Mouse (Mus musculus) left cerebral cortex, postnatal 14 days (tissue): Measurements from ENCODE around the gene Spag9. TPM values are rescaled to one million over a fixed set of nuclear protein-coding genes. Genes with fewer than 3 reads are reported as not detected.
A peak's percentile ranks its signal among the peaks of the same experiment; 100 is the strongest.
"Not testable (repeated sequence)": the region's sequence is repeated elsewhere in the genome, so short reads cannot be mapped to it uniquely, and the experiment has no call there.

Experiments
- DNase-seq, 2 experiments: peaks; one replicate each; pipeline ENCODE4 v3.0.0; 2021 to 2022; ENCODE audit warnings: low spot score in 2 of 2, mixed read lengths in 1 of 2
- intact Hi-C: fragments of 180-260 bp; cut with DNase I; formaldehyde crosslinking; loops from one replicate; pipeline ENCODE4 v1.15.1; 2025
- total RNA-seq, 2 experiments: library from RNA; stranded (reverse); gene quantifications; 2 replicates each; pipeline ENCODE4 v1.2.3; 2021

The Spag9 gene
- total RNA-seq, 2 experiments from 2014 or later = 257 to 273 TPM

DNA sequence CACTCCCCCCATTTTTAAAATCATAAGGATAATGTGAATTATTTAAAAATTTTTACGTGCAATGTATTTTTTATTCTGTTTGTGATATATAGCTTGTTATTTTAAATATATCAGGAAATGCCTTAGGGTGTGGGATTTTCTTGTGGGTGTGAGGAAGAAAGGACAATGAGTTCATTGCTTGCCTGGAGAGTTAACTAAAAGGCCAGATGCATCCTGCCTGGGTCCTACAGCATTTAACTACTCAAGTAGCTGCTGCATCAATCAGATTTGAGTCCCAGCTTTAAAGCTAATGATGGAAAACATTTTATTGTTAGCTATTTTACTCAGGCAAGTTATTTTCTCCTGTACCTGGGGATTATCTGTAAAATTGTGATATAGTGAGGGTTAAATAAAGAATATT is 45.6 kb downstream of the Spag9 start:
- intact Hi-C loops = no loop called here
- no peak for DNase-seq

DNA sequence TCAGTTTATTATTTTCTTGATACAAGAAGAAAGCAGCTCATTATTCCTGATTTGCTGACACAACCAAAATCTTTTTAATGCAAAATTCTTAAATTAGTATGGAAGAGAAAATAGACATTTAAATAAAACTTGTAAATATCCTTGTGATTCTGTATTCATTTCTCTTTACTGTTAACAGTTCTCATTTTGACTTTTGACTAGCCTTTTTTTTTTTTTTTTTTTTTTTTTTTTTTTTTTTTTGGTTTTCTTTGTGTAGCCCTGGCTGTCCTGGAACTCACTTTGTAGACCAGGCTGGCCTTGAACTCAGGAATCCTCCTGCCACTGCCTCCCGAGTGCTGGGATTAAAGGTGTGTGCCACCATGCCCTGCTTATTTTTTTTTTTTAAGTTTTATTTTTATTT is 46.4 kb downstream of the Spag9 start:
- intact Hi-C loops = not testable (repeated sequence)

DNA sequence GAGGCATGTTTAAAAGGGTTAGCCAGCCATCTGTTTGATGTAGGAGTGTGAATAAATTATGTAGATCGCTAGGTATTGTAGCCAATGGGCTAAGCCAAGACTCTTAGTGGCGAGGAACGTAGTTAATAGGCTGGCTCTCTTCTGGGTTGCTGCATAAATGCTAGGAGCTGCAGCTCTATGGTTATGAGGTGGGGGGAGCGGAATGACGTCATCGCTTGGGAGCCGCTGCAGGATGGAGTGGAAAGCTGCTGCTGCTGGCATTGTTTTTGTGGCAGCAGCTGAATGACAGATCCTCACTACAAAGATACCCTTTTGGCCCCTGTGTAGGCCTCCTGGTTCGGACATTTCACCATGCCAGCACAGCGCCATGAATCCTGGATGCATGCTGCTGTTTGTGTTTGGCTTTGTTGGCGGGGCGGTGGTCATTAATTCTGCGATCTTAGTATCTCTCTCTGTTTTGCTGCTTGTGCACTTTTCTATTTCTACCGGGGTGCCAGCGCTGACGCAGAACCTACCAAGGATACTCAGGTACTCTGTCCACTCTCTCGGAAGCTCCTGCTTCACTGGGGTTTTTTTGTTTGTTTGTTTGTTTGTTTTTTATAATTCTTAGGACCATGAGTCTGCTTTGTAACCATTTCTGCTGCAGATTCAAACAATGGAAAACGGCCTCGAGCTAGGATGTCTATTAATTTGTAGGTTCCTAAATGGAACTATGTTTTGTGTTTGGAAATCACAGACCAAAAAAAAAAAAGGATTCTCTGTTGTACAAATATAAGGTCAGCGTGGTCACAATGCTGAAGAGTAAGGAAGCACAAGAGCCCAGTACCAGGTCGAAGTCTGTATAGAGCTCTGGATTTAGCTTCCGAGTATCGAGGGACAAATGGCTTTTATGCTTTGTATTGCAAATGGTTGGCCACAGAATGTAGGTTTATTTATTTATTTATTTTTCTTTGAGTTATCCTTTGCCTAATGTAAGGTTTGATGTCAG is 48.4 kb downstream of the Spag9 start:
- intact Hi-C loops = no loop called here
- peak; percentile 92 to 97 for DNase-seq

More for the DNA sequence above, 46.4 kb downstream of the Spag9 start:
- DNase-seq = not testable (repeated sequence)

DNA sequence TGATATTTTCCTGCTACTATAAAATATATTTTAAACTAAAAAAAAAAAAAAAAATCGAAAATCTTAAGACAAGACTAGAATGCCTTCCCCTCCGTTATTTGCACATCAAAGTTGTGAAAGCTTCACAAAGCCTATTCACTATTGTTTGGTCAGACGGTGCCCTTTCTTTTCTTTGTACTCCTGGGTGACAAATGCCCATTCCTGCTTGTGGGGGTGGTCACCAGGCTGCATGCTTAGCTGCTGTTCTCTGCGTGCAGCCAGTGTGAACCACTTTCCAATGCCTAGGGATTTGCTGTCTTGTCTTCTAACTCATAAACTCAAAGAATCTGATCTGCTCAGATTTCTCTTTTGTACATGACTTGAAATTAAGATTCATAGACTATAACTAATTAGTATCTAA is 49.1 kb downstream of the Spag9 start:
- peak; percentile 24 to 38 for DNase-seq
- intact Hi-C loops = loop anchor here (5.0 kb wide), 2 partner anchors 42 to 167 kb away; partner anchors contain the start of gene Tob1

DNA sequence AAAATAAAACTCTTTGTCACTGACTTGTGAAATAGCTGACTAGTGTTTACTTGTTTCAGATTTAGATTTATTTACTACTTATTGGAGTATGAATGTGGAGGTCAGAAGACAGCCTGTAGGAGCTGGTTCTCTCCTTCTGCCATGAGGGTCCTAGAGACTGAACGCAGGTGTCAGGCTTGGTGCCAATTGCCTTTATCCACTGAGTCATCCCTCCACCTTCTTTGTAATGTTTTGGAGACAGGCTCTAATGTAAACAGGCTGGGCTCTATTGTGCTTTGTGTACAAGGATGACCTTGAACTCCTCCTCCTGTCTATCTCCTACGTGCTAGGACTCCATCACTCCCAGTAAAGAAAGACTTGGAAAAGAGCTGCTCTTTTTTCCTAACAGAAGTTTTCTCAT is 51.4 kb downstream of the Spag9 start:
- intact Hi-C loops = loop anchor here (5.0 kb wide), 2 partner anchors 40 to 165 kb away; partner anchors contain the start of gene Tob1

DNA sequence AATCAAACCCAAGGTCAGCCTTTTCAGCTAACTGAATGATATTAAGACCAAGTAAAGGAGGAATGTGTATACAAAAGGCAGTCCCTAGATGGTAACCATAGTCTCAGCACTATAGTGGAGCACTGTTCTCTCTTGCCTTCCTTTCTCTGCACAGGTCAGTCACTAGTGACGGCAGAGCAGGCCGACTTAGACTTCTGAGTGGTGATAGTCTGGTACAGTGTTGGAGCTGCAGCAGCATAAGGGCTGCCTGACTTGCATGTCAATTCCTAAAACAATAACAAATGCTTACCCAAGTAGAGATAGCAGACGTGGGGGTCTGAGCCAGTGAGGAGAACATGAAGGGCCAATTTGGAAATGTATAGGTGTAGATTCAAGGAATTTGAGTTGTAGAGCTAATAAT is 58.3 kb downstream of the Spag9 start:
- intact Hi-C loops = no loop called here
- no peak for DNase-seq

More for the DNA sequence above, 51.4 kb downstream of the Spag9 start:
- DNase-seq = no peak

DNA sequence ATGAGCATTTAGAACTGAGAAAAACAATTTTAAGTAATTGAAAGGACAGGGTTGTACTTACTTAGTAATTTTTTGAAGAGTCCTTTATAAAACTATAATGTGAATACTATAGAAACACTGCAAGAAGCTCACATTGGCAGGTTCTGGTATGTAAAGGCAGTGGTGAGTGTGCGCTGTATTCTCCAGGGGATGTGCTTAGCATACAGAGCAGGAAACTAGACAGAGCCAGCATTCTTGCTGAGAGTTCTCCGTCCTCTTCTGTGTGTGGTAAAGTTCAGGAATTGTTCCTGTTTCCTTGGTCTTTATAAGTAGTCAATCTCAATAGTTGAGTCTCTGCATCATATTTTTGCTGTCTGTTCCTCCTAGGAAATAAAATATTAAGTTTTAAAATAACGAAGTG is 59.0 kb downstream of the Spag9 start:
- intact Hi-C loops = no loop called here
- DNase-seq = peak; percentile 51 to 57

DNA sequence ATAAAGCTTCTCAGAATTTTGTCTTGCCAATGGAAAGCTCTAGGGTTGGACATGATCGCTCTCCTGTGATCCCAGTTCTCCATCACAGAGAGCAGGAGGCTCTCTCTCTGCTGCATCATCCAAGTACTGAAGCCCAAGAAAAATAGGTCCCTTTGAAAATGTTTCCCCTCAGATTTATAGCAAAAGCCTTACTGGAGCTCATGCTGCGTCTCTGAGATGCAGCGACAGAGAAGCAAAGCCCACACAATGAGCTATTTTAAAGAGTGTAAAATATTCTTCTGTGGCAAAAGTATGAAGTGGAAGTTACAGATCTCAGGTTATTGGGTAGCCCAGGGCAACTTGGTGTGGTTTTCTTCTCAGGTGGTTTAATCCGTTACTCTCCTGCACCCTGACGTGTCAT is 68.0 kb downstream of the Spag9 start:
- DNase-seq = peak; percentile 26 to 37

DNA sequence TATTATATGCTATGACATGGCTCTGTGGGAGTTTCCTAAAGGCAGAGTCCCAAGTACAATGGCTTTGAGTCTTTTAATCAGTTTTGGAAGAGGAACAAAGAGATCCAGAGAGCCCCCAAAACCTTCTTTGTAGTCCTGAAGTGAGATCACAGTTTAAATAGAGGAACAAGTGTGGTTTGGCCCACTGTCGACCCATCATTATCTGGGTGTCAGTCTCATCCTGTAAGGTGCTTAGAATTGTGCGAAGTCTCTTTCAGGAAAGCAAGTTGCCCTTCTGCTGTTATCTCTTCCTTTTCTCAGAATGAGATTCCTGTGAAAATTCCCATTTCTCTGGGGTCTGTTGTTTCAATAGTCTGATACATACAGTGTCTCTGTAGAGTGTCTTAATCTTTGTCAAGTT is 74.6 kb downstream of the Spag9 start:
- DNase-seq = no peak
- intact Hi-C loops = loop anchor here (5.0 kb wide), 1 partner anchor 33 kb away; no protein-coding TSS in a partner anchor

More for the DNA sequence above, 68.0 kb downstream of the Spag9 start:
- intact Hi-C loops = no loop called here

DNA sequence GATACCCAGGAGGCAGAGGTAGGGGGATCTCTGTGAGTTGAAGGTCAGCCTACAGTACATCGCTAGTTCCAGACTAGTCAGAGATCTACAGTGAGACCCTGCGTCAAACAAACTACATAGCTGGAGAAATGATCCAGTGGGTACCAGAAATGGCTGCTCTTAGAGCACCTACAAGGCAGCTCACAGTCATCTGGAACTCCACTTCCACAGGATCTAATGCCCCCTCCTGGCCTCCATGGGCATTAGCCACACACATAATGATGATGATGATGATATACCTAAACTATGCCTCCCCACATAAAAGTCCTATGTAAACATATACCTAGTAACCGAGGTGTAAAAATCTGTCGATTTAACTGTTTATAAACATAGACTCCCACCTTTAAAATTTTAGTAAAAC is 77.4 kb downstream of the Spag9 start:
- no peak for DNase-seq
- intact Hi-C loops = loop anchor here (5.0 kb wide), 1 partner anchor 36 kb away; no protein-coding TSS in a partner anchor

DNA sequence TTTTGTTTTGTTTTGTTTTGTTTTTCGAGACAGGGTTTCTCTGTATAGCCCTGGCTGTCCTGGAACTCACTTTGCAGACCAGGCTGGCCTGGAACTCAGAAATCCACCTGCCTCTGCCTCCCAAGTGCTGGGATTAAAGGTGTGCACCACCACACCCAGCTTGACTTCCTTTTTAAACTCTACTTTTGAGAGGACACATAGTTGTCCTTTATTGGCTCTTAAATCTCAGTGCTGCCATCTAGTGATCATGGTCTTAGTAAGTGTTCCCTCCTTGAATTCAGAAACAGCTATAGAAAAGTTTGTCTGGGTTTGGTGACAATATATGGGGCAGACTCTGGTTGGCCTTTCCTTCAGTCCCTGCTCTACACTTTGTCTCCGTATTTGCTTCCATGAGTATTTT is 91.1 kb downstream of the Spag9 start:
- intact Hi-C loops = loop anchor here (2.0 to 5.0 kb wide), 2 partner anchors 40 to 118 kb away; partner anchors contain the start of genes Gm20390 and Nme1
- DNase-seq = peak; percentile 52 to 79

DNA sequence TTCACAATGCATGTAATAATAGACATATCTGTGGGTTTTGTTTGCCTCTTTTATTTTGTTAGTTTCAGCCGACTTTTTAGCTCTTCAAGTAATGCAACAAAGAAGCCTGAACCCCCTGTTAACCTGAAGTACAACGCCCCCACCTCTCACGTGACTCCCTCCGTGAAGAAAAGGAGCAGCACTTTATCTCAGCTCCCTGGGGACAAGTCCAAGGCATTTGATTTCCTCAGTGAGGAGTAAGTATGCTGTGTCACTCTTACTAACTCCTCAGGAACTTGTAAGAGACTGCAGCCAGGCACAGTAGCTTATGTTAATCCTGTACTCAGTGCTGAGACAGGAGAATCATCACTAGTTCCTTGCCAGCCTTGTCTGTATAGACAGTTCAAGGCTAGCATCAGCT is 94.6 kb downstream of the Spag9 start:
- intact Hi-C loops = no loop called here
- no peak for DNase-seq

DNA sequence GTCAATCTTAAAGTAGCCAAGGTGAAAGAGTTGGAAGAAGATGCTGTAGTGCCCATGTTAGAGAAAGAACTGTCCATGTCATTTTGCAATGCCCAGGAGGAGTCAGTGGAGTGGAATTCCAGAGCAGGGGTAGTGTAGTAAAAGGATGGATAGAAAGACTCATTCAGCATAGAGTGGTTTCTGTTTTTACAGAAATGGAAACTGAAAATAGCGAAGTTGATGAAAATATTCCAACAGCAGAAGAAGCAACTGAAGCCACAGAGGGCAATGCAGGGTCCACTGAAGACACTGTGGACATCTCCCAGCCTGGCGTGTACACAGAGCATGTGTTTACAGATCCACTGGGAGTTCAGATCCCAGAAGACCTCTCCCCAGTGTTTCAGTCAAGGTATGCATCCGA is 101.6 kb downstream of the Spag9 start:
- intact Hi-C loops = no loop called here
- no peak for DNase-seq

DNA sequence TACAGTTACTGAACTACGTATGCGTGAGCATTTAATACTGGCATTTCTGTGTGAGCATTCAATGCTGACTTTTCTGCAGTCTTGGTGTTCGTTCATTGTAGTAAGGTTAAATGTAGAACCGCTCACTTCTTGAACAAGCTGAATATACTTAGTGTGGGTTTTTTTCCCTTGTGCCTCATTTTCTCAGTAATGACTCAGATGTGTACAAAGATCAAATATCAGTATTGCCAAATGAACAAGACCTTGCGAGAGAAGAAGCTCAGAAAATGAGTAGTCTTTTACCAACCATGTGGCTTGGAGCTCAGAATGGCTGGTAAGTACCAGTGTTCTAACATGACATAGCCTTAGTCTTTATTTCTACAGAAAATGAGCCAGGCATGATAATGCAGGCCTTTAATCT is 102.9 kb downstream of the Spag9 start:
- no peak for DNase-seq
- intact Hi-C loops = no loop called here

DNA sequence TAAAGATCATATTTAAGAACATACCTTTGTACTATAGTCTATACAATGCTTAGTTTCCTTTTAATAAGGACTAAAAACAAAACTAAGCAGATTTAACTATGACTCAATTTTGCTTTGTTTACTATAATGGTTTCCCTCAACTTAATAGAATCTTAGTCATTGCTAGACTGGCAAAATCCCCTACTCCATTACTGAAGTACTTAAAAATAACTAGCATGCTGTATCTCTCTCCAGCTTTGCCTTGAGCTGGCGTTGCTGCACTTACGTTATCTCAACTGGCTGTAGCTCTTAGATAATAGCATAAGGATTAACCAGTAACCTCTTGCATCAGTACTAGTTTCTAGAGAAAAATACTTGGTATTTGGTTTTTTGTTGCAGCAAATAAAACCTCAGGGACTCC is 117.9 kb downstream of the Spag9 start:
- no peak for DNase-seq
- intact Hi-C loops = no loop called here

DNA sequence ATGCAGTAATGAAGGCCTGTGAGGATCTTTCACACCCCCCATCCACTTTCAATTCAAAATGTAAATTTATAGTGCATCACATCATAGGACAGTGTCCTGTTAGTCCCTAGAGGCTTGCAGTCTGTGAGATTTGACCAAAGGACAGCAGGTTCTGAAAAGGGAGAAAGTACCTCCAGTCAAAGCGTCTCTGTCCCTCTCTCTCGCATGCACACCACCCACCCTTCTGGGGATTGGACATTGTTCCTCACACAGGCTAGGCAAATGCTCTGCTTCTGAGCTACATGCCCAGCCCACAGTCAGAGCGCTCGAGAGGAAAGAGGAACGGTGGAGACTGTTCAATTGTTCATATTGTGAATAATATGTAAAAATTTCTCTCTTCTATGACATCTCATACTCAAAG is 119.5 kb downstream of the Spag9 start:
- intact Hi-C loops = no loop called here
- DNase-seq = no peak

DNA sequence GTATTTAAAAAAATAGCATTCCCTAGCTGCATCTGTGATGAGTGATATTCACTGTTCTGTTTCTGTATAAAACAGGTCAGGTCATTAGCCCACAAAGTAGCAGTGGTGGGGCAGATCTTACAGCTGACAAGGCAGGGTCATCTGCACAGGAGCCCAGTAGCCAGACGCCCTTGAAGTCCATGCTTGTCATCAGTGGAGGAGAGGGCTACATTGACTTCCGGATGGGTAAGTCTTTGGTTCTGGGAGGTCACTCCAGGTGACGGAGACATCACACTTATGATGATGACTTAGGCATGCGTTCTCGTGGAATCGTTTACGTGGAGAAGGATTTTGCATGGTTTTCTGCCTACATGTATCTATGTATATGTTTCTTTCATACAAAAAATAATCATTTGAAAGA is 120.8 kb downstream of the Spag9 start:
- intact Hi-C loops = no loop called here
- no peak for DNase-seq

DNA sequence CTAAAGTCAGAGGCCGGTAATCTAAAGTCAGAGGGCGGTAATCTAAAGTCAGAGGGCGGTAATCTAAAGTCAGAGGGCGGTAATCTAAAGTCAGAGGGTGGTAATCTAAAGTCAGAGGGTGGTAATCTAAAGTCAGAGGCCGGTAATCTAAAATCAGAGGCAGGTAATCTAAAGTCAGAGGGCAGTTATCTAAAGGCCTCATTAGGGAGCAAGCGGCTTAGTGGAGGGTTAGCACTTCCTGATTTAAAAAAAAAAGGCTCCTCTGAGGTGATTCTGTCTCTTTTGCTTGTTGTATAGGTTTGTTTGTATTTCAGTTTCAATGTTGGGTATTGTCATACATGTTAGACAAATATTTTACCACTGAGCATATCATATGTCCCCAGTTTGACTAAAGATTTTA is 121.9 kb downstream of the Spag9 start:
- intact Hi-C loops = no loop called here
- no peak for DNase-seq

DNA sequence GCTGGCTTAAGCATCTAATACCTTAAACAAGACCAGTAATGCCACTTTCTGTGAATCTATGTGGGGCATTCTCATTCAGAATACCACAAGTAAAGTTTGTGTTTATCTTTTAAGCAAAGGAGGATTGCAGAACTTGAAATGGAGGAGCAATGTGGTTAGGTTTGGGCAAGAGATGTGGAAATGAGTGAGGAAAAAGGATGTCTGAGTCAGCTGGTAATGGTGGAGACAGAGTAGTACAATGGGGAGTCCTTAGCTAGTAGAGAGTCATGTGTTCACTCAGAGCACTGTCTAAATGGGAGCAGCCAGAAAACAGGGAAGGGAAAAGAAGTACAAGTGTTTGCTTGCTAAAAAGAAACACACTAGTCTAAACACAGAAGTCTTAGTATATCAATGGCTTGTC is 122.7 kb downstream of the Spag9 start:
- DNase-seq = no peak
- intact Hi-C loops = no loop called here

DNA sequence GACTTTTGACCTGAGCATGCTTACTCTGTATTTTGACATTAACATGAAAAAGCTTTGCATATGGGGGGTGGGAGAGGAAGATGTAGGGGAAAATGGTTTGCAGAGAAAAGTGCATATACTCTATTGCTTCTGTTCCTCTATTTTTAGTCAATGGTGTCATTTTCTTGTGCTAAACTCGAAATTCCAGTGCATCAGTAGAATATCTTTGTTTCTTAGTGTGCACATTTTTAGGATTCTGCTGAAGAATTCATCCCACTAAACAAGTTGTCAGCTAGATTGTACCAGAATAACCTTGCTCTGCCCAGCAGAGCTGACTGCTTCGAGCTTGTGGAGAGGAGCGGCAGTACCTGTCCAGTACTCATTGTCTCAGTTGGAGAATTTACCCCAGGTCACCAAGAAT is 124.8 kb downstream of the Spag9 start:
- intact Hi-C loops = no loop called here

DNA sequence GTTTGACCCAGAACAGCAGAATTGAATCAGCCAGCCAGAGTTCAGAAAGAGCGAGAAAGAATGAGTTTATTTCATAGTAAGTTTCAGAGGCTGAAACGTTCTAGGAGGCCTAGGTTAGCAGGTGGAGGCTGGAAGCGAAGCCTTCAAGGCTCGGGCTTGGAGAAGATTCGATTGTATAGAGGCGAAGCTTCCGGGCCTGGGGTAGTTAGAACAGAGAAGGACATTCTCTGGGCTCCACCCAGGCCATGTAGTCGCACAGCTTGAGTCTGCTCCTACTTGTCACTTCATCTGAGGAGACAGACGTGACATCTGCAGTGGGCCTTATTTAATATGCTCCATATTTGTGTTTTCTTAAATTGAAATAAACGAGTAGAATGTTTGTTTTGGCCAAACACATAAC is 125.6 kb downstream of the Spag9 start:
- DNase-seq = no peak
- intact Hi-C loops = no loop called here

More for the DNA sequence above, 124.8 kb downstream of the Spag9 start:
- DNase-seq = no peak
